Mouse (Mus musculus) intestine, embryonic 16.5 days (tissue): ENCODE results near the gene Sorbs1. TPM values are rescaled to one million over a fixed set of nuclear protein-coding genes. Genes with fewer than 3 reads are reported as not detected.

ENCODE experiments used
- ATAC-seq: fragments of 200-750 bp; cut with Nextera tagmentation; 2 replicates; pipeline ENCODE4 v1.8.0; 2017; ENCODE audit warnings: moderate TSS enrichment, moderate library complexity
- H3K27ac ChIP-seq: fragments of 300-500 bp; sonication (generic); 2 replicates; pipeline ENCODE4 v1.5.1; 2014; ENCODE audit warnings: mild to moderate bottlenecking, low read length
- H3K27me3 ChIP-seq: fragments of 300-500 bp; sonication (generic); replicated peaks from 2 replicates; pipeline ENCODE4 v1.6.1; 2014; ENCODE audit warnings: low read length, control low read depth, mixed read lengths; ENCODE audit not compliant: control insufficient read depth, insufficient read depth
- H3K36me3 ChIP-seq: fragments of 300-500 bp; sonication (generic); 2 replicates; pipeline ENCODE4 v1.6.1; 2014; ENCODE audit warnings: low read length, control low read depth; ENCODE audit not compliant: control insufficient read depth, insufficient read depth
- H3K4me1 ChIP-seq: fragments of 300-500 bp; sonication (generic); 2 replicates; pipeline ENCODE4 v1.6.1; 2014; ENCODE audit warnings: low read length, control low read depth, mixed read lengths; ENCODE audit not compliant: control insufficient read depth, insufficient read depth
- H3K4me2 ChIP-seq: fragments of 300-500 bp; sonication (generic); 2 replicates; pipeline ENCODE4 v1.6.1; 2014; ENCODE audit warnings: low read depth, low read length, control low read depth
- H3K4me3 ChIP-seq: fragments of 300-500 bp; sonication (generic); 2 replicates; pipeline ENCODE4 v1.5.1; 2014; ENCODE audit warnings: mild to moderate bottlenecking, low read length
- H3K9ac ChIP-seq: fragments of 300-500 bp; sonication (generic); 2 replicates; pipeline ENCODE4 v1.6.1; 2014; ENCODE audit warnings: low read depth, low read length
- H3K9me3 ChIP-seq: fragments of 300-500 bp; sonication (generic); 2 replicates; pipeline ENCODE4 v1.6.1; 2016; ENCODE audit warnings: low read length, control low read depth; ENCODE audit not compliant: control insufficient read depth
- WGBS: fragments of 180-500 bp; shearing (Covaris S2); extraction: QIAGEN DNeasy Blood & Tissue Kit; methylation state at CpG from one replicate; pipeline ENCODE4 v1.1.7; 2014; 5-methylcytosine and 5-hydroxymethylcytosine counted together
- polyA plus RNA-seq: library from polyadenylated mRNA; unstranded; fragments of >200 nt; fragmentation: Nextera tagmentation; extraction: Ambion mirVana; gene quantifications from 2 replicates; pipeline ENCODE4 v1.2.1, GENCODE M21; 2015

Sorbs1 gene
- polyA plus RNA-seq, 1 experiment from 2014 or later = 84.3 TPM

DNA sequence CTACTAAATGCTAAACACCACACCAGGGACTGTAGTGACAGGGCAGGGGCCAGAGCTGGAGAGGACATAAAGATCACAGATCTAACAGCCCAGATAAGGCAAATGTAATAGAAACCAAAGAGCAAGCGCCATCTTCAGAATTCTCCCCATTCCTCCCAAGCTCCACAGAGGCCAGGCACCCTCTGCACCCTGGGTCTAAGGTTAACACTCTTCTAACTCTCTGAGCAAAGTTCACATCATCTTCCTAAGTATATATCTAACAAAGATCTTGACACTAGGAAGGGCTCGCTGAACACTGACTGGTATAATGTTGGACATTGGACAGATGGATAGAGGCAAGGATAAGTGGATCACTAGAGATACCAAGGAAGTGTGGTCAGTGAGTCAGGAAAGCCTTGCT lies 22.1 kb downstream of the Sorbs1 start:
- Histone ChIP-seq H3K27me3 (no peaks in the 10 kb centered on the region), H3K4me3 (no peak overlapping the region), H3K9me3 (no peaks in the 10 kb centered on the region), H3K4me2 (no peak overlapping the region), H3K36me3 (no peaks in the 10 kb centered on the region), H3K27ac (peak overlapping the region; percentile 75), H3K9ac (no peak overlapping the region), H3K4me1 (peaks cover 54% of the 10 kb centered on the region)
- WGBS = 74% methylated on average over 2 of the region's 2 CpGs
- peak; percentile 27 for ATAC-seq

DNA sequence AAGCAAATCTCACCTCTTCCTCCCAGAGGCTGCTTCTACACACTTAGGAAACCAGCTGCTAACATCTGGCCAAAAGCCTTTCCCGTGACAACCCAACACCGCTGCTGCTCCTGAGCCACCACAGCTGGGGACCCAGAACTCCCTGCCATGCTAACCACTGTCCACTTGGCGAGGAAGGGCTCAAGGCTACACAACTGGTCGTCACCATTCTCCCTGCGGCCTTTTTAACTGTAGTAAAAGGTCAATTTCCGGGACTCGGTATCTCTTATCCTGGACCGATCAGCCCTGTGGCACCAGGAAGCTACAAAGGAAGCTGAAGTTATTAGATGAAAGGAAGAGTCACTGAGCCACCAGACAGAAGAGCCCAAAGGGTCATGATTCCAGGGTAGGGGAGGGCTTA lies 22.8 kb downstream of the Sorbs1 start:
- Histone ChIP-seq H3K4me2 (no peak overlapping the region), H3K27me3 (no peaks in the 10 kb centered on the region), H3K36me3 (no peaks in the 10 kb centered on the region), H3K4me1 (peaks cover 50% of the 10 kb centered on the region), H3K9ac (0 out of 2 replicates have a peak overlapping the region, but pooled peaks have one; percentile 10), H3K9me3 (no peaks in the 10 kb centered on the region), H3K27ac (peak overlapping the region; percentile 75), H3K4me3 (no peak overlapping the region)
- ATAC-seq = peak; percentile 39; the same call in 1 of the 2 replicates
- 48% methylated on average over 8 of the region's 8 CpGs for WGBS

DNA sequence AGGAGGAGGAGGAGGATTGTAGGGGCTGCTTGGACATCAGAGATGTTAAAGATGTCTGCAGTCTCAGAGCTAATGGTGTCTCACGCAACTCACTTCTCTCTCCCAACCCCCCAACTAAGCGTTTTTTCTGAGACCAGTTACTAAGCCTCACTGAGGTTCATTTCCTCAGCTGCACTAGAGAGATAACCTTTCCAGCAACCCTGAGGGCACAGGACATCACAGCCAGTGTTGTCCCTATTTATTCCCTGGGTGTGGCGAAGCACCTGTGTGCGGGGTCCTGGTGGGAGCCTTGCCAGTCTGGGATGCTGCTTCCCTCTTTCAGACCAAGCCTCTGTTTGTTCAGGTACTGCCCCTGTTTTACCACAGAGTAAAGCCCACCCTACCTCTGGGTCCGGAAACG lies 23.9 kb downstream of the Sorbs1 start:
- WGBS = 74% methylated on average over 6 of the region's 6 CpGs
- H3K27me3 ChIP-seq = no peaks in the 10 kb centered on the region
- H3K4me3 ChIP-seq = no peak overlapping the region
- H3K36me3 ChIP-seq = no peaks in the 10 kb centered on the region
- H3K27ac ChIP-seq = peak overlapping the region; percentile 75
- H3K4me2 ChIP-seq = no peak overlapping the region
- H3K9me3 ChIP-seq = no peaks in the 10 kb centered on the region
- no peak for ATAC-seq
- no peak overlapping the region for H3K9ac ChIP-seq
- peaks cover 50% of the 10 kb centered on the region for H3K4me1 ChIP-seq

DNA sequence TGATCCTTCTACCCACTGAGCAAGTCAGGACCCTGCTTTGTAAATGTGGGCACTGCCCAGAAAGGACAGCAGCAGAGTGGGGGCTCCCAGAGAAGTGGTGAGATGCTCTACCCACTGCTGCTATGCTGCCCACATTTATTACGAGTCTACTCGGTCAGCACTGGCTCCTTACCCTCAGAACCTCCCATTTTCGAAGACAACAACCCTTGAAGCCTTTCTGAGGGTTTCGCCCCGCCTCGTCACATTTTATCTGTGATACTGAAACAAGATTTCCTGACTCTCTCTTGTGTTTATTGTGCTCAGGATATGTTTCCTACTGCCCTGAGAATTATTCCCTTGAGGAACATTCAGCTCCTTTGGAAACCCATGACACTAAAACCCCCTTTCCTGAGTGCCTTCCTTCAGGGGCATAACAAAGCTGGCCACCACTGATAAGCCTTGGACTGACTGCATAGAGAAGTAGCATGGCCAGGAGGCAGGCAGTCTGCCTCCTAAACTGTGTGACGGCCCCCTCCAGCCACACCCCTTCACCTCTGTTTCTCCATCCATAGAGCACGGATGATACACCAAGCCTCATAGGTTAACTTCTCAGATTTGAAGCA lies 24.6 kb downstream of the Sorbs1 start:
- peak overlapping the region; percentile 75 for H3K27ac ChIP-seq
- 0 out of 2 replicates have a peak overlapping the region, but pooled peaks have one; percentile 2 for H3K9ac ChIP-seq
- no peaks in the 10 kb centered on the region for H3K27me3 ChIP-seq
- peaks cover 47% of the 10 kb centered on the region for H3K4me1 ChIP-seq
- H3K4me3 ChIP-seq = no peak overlapping the region
- H3K9me3 ChIP-seq = no peaks in the 10 kb centered on the region
- no peaks in the 10 kb centered on the region for H3K36me3 ChIP-seq
- no peak overlapping the region for H3K4me2 ChIP-seq
- no peak for ATAC-seq
- 58% methylated on average over 8 of the region's 8 CpGs for WGBS

DNA sequence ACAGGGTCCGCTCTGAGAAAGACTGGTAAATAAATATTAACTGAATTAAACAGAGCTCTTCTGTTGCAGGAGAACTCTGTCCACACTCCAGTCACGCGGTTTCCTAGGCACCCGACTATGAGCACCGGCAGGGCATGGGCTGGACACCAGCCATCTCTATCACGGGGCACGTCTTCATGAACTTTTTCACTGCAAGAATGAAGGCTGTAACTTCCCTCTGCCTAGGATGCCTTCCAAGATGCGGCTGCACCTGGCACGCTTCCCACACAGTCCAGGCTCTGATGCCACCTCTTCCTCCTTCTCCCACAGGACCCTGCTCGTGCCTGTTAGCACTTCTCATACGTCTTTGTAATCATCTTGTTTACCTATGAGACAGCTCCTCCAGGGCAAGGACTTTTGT lies 26.0 kb downstream of the Sorbs1 start:
- 0 out of 2 replicates have a peak, but pooled peaks have one; percentile 25 for ATAC-seq
- H3K4me1 ChIP-seq = peaks cover 37% of the 10 kb centered on the region
- no peak overlapping the region for H3K4me3 ChIP-seq
- H3K27me3 ChIP-seq = no peaks in the 10 kb centered on the region
- WGBS = 30% methylated on average over 11 of the region's 11 CpGs
- H3K4me2 ChIP-seq = no peak overlapping the region
- H3K9ac ChIP-seq = no peak overlapping the region
- peak overlapping the region; percentile 34 for H3K27ac ChIP-seq
- H3K36me3 ChIP-seq = no peaks in the 10 kb centered on the region
- no peaks in the 10 kb centered on the region for H3K9me3 ChIP-seq

DNA sequence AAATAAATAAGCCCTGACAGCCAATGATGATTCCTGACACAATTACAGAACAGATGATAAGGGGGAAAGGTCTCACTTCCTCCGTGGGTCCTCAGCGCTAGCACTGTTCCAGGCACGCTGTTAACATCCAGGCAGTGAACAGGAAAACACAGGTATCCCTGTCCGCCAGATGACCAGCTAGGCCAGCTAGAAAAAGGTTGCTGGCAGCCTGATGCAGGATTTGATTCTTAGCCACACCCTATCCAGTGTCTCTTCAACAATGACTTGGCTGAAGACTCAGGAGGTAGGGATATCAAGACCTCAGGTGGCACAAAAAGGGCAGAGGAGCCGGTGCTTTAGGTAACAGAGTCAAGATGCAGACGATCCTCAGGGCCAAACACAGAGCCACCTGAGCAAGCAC lies 32.5 kb downstream of the Sorbs1 start:
- no peaks in the 10 kb centered on the region for H3K27me3 ChIP-seq
- H3K27ac ChIP-seq = no peak overlapping the region
- ATAC-seq = no peak
- H3K9me3 ChIP-seq = no peaks in the 10 kb centered on the region
- H3K36me3 ChIP-seq = no peaks in the 10 kb centered on the region
- H3K4me2 ChIP-seq = no peak overlapping the region
- peaks cover 27% of the 10 kb centered on the region for H3K4me1 ChIP-seq
- H3K9ac ChIP-seq = no peak overlapping the region
- WGBS = 83% methylated on average over 6 of the region's 6 CpGs
- H3K4me3 ChIP-seq = no peak overlapping the region

DNA sequence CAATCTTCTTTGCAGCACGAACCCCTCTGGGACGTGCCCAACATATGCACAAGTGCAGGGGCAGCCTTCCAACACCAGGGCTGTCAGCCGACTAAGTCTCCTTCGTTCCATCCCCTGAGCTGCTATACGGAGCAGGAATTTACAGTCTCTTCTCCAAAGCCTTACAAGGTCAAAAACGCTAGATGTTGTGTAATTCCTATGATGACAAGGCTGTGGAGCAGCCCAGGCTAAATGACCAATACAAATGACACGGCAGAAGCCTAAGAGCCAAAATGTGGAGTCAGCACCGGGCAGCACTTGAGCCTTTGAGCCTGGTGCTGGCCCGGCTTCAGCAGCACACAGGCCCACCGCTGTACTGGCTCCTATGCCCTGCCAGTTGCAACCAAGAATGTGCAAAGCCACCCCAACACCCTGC lies 35.4 kb downstream of the Sorbs1 start:
- peak overlapping the region; percentile 92 for H3K27ac ChIP-seq
- H3K4me2 ChIP-seq = no peak overlapping the region
- H3K4me1 ChIP-seq = peaks cover 28% of the 10 kb centered on the region
- no peaks in the 10 kb centered on the region for H3K9me3 ChIP-seq
- ATAC-seq = peak; percentile 64
- no peak overlapping the region for H3K4me3 ChIP-seq
- H3K27me3 ChIP-seq = no peaks in the 10 kb centered on the region
- WGBS = 54% methylated on average over 10 of the region's 10 CpGs
- H3K9ac ChIP-seq = peak overlapping the region; percentile 34; the same call in 1 of the 2 replicates
- H3K36me3 ChIP-seq = no peaks in the 10 kb centered on the region

DNA sequence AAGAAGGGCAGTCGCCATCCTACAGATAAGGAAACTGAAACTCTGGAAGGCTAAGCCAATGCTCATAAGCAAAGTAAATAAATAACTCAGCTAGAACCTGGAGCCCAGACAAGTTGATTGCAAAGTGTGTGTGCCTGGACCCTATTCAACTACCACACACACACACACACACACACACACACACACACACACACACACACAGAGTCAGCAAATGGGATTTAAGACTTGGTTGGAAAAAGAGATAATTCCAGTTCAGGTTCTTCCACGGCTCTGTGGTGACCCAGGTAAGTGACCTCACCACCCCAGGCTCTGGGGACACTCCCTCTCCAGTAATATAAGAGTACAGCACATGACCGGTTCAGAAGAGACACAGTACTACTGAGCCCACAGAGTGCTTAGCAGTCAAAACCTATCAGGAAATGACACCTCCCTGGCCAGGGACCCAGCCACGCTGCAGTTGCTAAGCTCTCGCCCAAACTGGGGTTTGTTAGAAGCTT lies 36.1 kb downstream of the Sorbs1 start:
- H3K9ac ChIP-seq = peak overlapping the region; percentile 34
- H3K4me3 ChIP-seq = no peak overlapping the region
- H3K27ac ChIP-seq = peak overlapping the region; percentile 92
- 30% methylated on average over 5 of the region's 5 CpGs for WGBS
- no peaks in the 10 kb centered on the region for H3K36me3 ChIP-seq
- no peaks in the 10 kb centered on the region for H3K9me3 ChIP-seq
- peak overlapping the region; percentile 32; the same call in 1 of the 2 replicates for H3K4me2 ChIP-seq
- H3K4me1 ChIP-seq = peaks cover 28% of the 10 kb centered on the region
- peak; percentile 92 for ATAC-seq
- no peaks in the 10 kb centered on the region for H3K27me3 ChIP-seq

DNA sequence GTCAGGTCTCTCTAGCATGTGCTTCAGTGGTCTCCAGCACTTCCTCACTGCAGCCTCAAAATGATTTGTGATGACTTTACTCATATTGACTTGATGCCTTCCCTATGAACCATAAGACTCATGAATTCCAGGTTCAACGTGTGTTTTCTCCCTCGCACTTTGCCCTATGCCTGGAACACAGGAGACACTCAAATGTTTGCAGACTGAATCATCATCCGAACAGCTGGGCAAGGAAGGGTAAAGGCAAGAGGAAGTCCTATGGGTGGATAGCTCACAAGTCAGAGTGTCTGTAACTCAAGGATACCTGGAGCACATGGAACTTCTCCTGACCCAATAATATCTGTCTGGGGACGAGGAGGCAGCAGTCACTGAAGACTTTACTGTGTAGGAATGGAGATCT lies 37.1 kb downstream of the Sorbs1 start:
- Histone ChIP-seq H3K4me2 (no peak overlapping the region), H3K36me3 (no peaks in the 10 kb centered on the region), H3K4me3 (no peak overlapping the region), H3K27ac (peak overlapping the region; percentile 92), H3K9ac (no peak overlapping the region), H3K27me3 (no peaks in the 10 kb centered on the region), H3K4me1 (peaks cover 31% of the 10 kb centered on the region), H3K9me3 (no peaks in the 10 kb centered on the region)
- WGBS = 68% methylated on average over 4 of the region's 4 CpGs
- ATAC-seq = 0 out of 2 replicates have a peak, but pooled peaks have one; percentile 17
